Mouse (Mus musculus) brain, embryonic 14.5 days (tissue): Measurements from ENCODE around the gene Carns1.

ENCODE experiments used
- CTCF ChIP-seq: fragments of 200-500 bp; IDR thresholded peaks from 2 replicates; pipeline ENCODE4 v1.5.1; 2012; ENCODE audit warnings: inconsistent platforms, mild to moderate bottlenecking, moderate library complexity, borderline replicate concordance; ENCODE audit not compliant: insufficient read depth, insufficient read length; ENCODE audit errors: extremely low read depth
- POLR2A ChIP-seq: fragments of 200-500 bp; IDR thresholded peaks from 2 replicates; pipeline ENCODE4 v1.6.1; 2012; ENCODE audit warnings: mild to moderate bottlenecking, inconsistent platforms, borderline replicate concordance; ENCODE audit not compliant: poor library complexity, insufficient read depth, insufficient read length, severe bottlenecking; ENCODE audit errors: extremely low read depth

DNA sequence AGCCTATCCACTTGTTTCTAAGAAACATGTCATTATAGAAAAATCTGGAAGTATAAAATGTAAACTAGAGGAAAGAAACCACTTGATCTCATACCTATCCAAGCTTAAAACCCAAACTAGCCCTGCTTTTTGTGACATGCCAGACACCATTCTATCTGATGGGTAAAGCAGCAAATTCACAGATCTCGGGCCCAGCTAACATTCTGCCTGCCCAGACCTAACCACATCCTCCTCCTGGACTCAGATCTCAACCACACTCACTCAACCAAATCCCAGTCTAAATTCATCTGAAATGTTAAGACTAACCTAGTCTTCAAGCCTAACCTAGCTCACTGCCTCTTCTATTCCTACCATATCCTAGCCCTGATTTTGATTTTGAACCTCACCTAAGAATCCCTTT, 43.5 kb upstream of the Carns1 start:
- TF ChIP-seq CTCF, result no peak
- TF ChIP-seq POLR2A, result no peak
